Mouse (Mus musculus): ENCODE data around the gene Elf4.

Elf4 gene

DNA sequence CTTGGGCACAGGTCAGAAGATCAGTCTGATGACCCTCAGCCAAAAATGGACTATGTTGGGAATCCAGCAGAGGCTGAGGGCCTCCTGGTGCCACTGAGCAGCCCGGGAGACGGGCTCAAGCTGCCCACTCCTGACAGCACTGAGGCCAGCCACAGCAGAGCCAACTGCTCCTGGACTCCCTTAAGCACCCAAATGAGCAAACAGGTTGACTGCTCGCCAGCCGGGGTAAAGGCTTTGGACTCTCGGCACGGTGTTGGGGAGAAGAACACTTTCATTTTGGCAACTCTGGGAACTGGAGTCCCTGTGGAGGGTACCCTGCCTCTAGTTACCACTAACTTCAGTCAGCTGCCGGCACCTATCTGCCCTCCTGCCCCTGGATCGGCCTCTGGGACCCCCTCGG is 95.1 kb downstream of the Elf4 start:
- DNase-seq (ENCODE audit: low read depth, low spot score), result no peak

DNA sequence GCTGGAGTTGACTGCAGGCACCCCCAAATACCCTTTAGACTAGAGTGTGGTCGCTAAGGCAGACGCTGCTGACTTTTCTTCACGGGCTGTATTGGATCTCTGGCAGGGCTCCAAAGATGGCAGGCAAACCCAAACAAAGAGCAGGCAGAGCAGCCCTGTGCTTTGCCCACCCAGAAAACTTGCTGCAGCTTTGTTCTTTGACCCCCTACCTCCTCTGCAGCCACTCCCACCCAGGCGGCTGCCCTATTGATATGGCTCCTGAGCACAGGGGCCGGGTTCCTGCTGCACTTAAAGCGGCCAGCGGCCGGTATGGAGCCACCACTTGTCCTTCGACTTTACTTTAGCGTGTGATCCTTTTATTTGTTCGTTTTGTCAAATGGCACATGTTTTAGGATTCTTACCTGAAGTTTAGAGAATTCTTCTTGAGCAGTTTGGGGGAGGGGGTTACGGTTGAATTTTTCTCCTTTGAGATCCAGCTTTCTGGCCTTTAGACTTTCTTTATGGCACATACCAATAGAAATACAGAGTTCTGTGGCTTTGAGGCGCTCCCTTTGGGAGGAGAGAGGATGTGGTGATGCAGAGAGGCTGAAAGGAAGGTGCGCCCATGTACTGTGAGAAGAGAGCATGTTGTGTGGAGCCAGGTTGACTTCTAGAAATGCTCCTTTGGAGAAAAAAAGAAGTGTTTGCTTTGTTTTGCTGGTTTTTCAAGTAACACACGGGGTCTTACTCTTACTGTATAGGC is 96.9 kb downstream of the Elf4 start:
- DNase-seq (ENCODE audit: low read depth, low spot score), result no peak

Measured in retina, postnatal 7 days (tissue).